Mouse (Mus musculus) forebrain, embryonic 12.5 days (tissue): ENCODE data around the gene Hpdl. TPM values are rescaled to one million over a fixed set of nuclear protein-coding genes. Genes with fewer than 3 reads are reported as not detected.
"Not testable (repeated sequence)": the region's sequence is repeated elsewhere in the genome, so short reads cannot be mapped to it uniquely, and the experiment has no call there.

Experiments used
- ATAC-seq: fragments of 200-750 bp; cut with Nextera tagmentation; 2 replicates; pipeline ENCODE4 v1.8.0; 2017; ENCODE audit warnings: moderate TSS enrichment; ENCODE audit not compliant: low FRiP score
- H3K27ac ChIP-seq: fragments of 300-500 bp; sonication (generic); 2 replicates; pipeline ENCODE4 v1.5.1; 2016; ENCODE audit warnings: mild to moderate bottlenecking
- H3K27me3 ChIP-seq: fragments of 300-500 bp; sonication (generic); 2 replicates; pipeline ENCODE4 v1.6.1; 2016; ENCODE audit warnings: mild to moderate bottlenecking
- H3K36me3 ChIP-seq: fragments of 300-500 bp; sonication (generic); replicated peaks from 2 replicates; pipeline ENCODE4 v1.6.1; 2016; ENCODE audit warnings: mild to moderate bottlenecking
- H3K4me1 ChIP-seq: fragments of 300-500 bp; sonication (generic); 2 replicates; pipeline ENCODE4 v1.6.1; 2016
- H3K4me2 ChIP-seq: fragments of 300-500 bp; sonication (generic); 2 replicates; pipeline ENCODE4 v1.6.1; 2016; ENCODE audit warnings: mild to moderate bottlenecking, moderate library complexity
- H3K4me3 ChIP-seq: fragments of 300-500 bp; sonication (generic); replicated peaks from 2 replicates; pipeline ENCODE4 v1.5.1; 2016; ENCODE audit warnings: mild to moderate bottlenecking
- H3K9ac ChIP-seq: fragments of 300-500 bp; sonication (generic); 2 replicates; pipeline ENCODE4 v1.6.1; 2016; ENCODE audit warnings: mild to moderate bottlenecking
- H3K9me3 ChIP-seq: fragments of 300-500 bp; sonication (generic); 2 replicates; pipeline ENCODE4 v1.6.1; 2016
- WGBS: fragments of 180-500 bp; shearing (Covaris S2); methylation state at CpG from one replicate; pipeline ENCODE4 v1.1.7; 2016; 5-methylcytosine and 5-hydroxymethylcytosine counted together
- polyA plus RNA-seq: library from polyadenylated mRNA; unstranded; fragments of >200 nt; fragmentation: Nextera tagmentation; extraction: Ambion mirVana; gene quantifications from 2 replicates; pipeline ENCODE4 v1.2.1, GENCODE M21; 2016

Gene Hpdl
- polyA plus RNA-seq = 0.96 and 1.6 TPM in 2 replicates

- 12% methylated on average over 9 of the region's 9 CpGs for WGBS
Measured at GRCm38 (mm10) chr4:116821694-116822016, at the start of gene Hpdl. Gene Hpdl (minus strand): TSS chr4:116821707.

GRCm38 (mm10) chr4:116869898-116870297 lies 48.4 kb upstream of the Hpdl start:
- Histone ChIP-seq H3K27ac (no peak overlapping the region), H3K27me3 (peaks cover 5% of the 10 kb centered on the region; the same call in 1 of the 2 replicates), H3K4me1 (no peaks in the 10 kb centered on the region), H3K4me3 (no peak overlapping the region), H3K9ac (no peak overlapping the region), H3K36me3 (no peaks in the 10 kb centered on the region), H3K4me2 (no peak overlapping the region), H3K9me3 (no peaks in the 10 kb centered on the region)
- ATAC-seq = no peak
- 84% methylated on average over 3 of the region's 3 CpGs for WGBS

More at GRCm38 (mm10) chr4:116821694-116822016, at the start of gene Hpdl:
- Histone ChIP-seq H3K4me1 (peaks cover 31% of the 10 kb centered on the region), H3K9me3 (no peaks in the 10 kb centered on the region), H3K27me3 (peaks cover 38% of the 10 kb centered on the region), H3K9ac (peak within 1 kb of the TSS; percentile 61), H3K4me2 (peak within 1 kb of the TSS; percentile 94), H3K27ac (no peak within 1 kb of the TSS), H3K4me3 (peak within 1 kb of the TSS; percentile 47), H3K36me3 (peaks cover 14% of the 10 kb centered on the region)
- ATAC-seq = peak; percentile 28; the same call in 1 of the 2 replicates

DNA sequence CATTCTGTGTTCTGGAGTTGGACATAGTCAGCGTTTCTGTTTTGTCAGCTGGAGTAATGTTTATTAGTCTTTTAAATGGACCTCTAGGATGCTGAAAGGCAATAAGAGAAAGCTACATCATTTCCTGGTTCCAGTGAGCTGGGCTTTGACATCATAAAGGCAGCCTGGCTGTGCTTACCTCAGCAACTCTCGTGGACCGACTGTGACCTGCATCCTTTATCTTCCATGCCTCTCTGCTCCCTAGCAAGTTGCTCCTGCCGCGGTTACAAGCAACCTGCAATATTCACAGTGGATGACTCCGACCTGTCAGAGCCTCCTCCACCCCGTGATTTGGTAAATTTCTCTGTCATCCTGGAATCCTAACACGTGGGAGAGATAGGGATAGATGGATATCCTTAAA lies 40.5 kb upstream of the Hpdl start:
- no peak for ATAC-seq
- Histone ChIP-seq H3K36me3 (no peaks in the 10 kb centered on the region), H3K4me3 (no peak overlapping the region), H3K27ac (no peak overlapping the region), H3K4me1 (no peaks in the 10 kb centered on the region), H3K9me3 (no peaks in the 10 kb centered on the region), H3K4me2 (no peak overlapping the region), H3K9ac (0 out of 2 replicates have a peak overlapping the region, but pooled peaks have one; percentile 2), H3K27me3 (no peaks in the 10 kb centered on the region)
- WGBS = 78% methylated on average over 8 of the region's 8 CpGs

- Histone ChIP-seq H3K36me3 (no peaks in the 10 kb centered on the region), H3K4me3 (no peak overlapping the region), H3K27me3 (no peaks in the 10 kb centered on the region), H3K9me3 (no peaks in the 10 kb centered on the region), H3K9ac (no peak overlapping the region), H3K4me1 (peaks cover under 1% of the 10 kb centered on the region), H3K27ac (no peak overlapping the region), H3K4me2 (no peak overlapping the region)
- 80% methylated on average over 5 of the region's 5 CpGs for WGBS
- ATAC-seq = no peak
Measured at GRCm38 (mm10) chr4:116859711-116860110, 38.2 kb upstream of the Hpdl start.

- H3K4me3 ChIP-seq = no peak overlapping the region
- 49% methylated on average over 10 of the region's 10 CpGs for WGBS
- no peak overlapping the region for H3K27ac ChIP-seq
- ATAC-seq = no peak
- H3K27me3 ChIP-seq = no peaks in the 10 kb centered on the region; the same call in 1 of the 2 replicates
- H3K9me3 ChIP-seq = no peaks in the 10 kb centered on the region
- H3K36me3 ChIP-seq = no peaks in the 10 kb centered on the region
- peaks cover 11% of the 10 kb centered on the region for H3K4me1 ChIP-seq
- H3K4me2 ChIP-seq = no peak overlapping the region
- H3K9ac ChIP-seq = no peak overlapping the region
Measured at GRCm38 (mm10) chr4:116857203-116857602, 35.7 kb upstream of the Hpdl start.

GRCm38 (mm10) chr4:116854286-116854685 lies 32.8 kb upstream of the Hpdl start:
- Histone ChIP-seq H3K4me2 (no peak overlapping the region), H3K4me1 (peaks cover 11% of the 10 kb centered on the region), H3K9me3 (no peaks in the 10 kb centered on the region), H3K36me3 (no peaks in the 10 kb centered on the region), H3K27me3 (no peaks in the 10 kb centered on the region; the same call in 1 of the 2 replicates), H3K9ac (no peak overlapping the region), H3K4me3 (no peak overlapping the region), H3K27ac (peak overlapping the region; percentile 21; the same call in 1 of the 2 replicates)
- WGBS = 20% methylated on average over 2 of the region's 2 CpGs
- 0 out of 2 replicates have a peak, but pooled peaks have one; percentile 55 for ATAC-seq

GRCm38 (mm10) chr4:116849901-116850300 lies 28.4 kb upstream of the Hpdl start:
- no peak overlapping the region for H3K9ac ChIP-seq
- H3K4me2 ChIP-seq = no peak overlapping the region
- ATAC-seq = no peak
- no peak overlapping the region for H3K4me3 ChIP-seq
- H3K27me3 ChIP-seq = no peaks in the 10 kb centered on the region; the same call in 1 of the 2 replicates
- WGBS = 60% methylated on average over 3 of the region's 3 CpGs
- H3K4me1 ChIP-seq = peaks cover 11% of the 10 kb centered on the region
- H3K27ac ChIP-seq = no peak overlapping the region
- H3K36me3 ChIP-seq = no peaks in the 10 kb centered on the region
- H3K9me3 ChIP-seq = no peaks in the 10 kb centered on the region

DNA sequence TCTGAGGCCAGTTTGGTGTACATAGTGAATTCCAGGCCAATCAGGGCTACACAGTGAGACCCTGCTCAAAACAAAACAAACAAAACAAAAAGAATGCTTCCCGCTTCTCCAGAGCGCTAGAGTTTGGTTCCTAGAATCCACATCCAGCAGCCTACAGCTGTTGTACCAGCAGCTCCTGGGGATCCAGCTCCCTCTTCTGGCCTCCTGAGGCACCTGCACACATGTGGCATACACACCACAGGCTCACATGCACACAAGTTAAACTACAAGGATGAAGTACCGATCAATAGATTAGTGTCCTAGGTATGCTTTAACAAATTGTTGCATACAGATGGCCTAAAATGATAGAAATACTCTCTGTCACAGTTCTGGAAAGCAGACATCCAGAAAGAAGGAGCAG lies 22.8 kb upstream of the Hpdl start:
- ATAC-seq = no peak
- no peaks in the 10 kb centered on the region for H3K36me3 ChIP-seq
- no peak overlapping the region for H3K9ac ChIP-seq
- H3K27ac ChIP-seq = no peak overlapping the region
- H3K27me3 ChIP-seq = peaks cover 7% of the 10 kb centered on the region
- 99% methylated on average over 3 of the region's 3 CpGs for WGBS
- no peak overlapping the region for H3K4me2 ChIP-seq
- no peak overlapping the region for H3K4me3 ChIP-seq
- H3K4me1 ChIP-seq = no peaks in the 10 kb centered on the region
- no peaks in the 10 kb centered on the region for H3K9me3 ChIP-seq

- Histone ChIP-seq H3K9me3 (no peaks in the 10 kb centered on the region), H3K4me2 (no peak overlapping the region)
Measured at GRCm38 (mm10) chr4:116840841-116841240, 19.3 kb upstream of the Hpdl start.

GRCm38 (mm10) chr4:116840096-116840495 lies 18.6 kb upstream of the Hpdl start:
- not testable (repeated sequence) for H3K4me1 ChIP-seq, ATAC-seq, H3K9ac ChIP-seq, H3K4me3 ChIP-seq, H3K36me3 ChIP-seq, H3K9me3 ChIP-seq, H3K4me2 ChIP-seq, H3K27ac ChIP-seq
- peaks cover 11% of the 10 kb centered on the region for H3K27me3 ChIP-seq
- 45% methylated on average over 23 of the region's 29 CpGs for WGBS

More at GRCm38 (mm10) chr4:116840841-116841240, 19.3 kb upstream of the Hpdl start:
- Histone ChIP-seq H3K4me1 (no peaks in the 10 kb centered on the region), H3K27me3 (peaks cover 11% of the 10 kb centered on the region), H3K36me3 (no peaks in the 10 kb centered on the region), H3K9ac (no peak overlapping the region), H3K27ac (no peak overlapping the region), H3K4me3 (no peak overlapping the region)
- ATAC-seq = no peak
- 88% methylated on average over 6 of the region's 6 CpGs for WGBS

DNA sequence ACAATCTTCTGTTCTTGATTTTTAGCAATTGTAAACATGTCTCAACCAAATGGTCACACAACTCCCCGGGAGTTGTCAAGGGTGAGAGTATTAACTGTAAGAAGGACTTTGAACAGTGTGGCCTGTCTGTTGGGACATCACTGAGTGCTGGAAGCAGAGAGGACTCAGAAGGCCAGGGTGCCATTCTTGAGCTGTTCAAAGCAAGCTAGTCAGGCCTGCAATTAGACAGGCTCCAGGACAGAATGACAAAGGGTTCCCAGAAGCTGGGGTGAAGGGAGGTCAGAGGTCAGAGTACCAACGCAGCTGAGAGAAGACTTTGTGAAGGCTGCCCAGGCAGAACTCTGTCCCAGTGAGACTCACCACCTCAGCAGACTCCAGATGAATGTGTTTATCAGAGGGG lies 17.5 kb upstream of the Hpdl start:
- Histone ChIP-seq H3K27ac (no peak overlapping the region), H3K4me1 (no peaks in the 10 kb centered on the region), H3K4me3 (no peak overlapping the region), H3K9ac (no peak overlapping the region), H3K36me3 (no peaks in the 10 kb centered on the region), H3K4me2 (no peak overlapping the region), H3K9me3 (no peaks in the 10 kb centered on the region), H3K27me3 (peaks cover 11% of the 10 kb centered on the region)
- ATAC-seq = no peak
- WGBS = 14% methylated on average over 2 of the region's 2 CpGs

GRCm38 (mm10) chr4:116830070-116830368 lies 8.5 kb upstream of the Hpdl start:
- peak; percentile 77 for ATAC-seq
- 0 out of 2 replicates have a peak overlapping the region, but pooled peaks have one; percentile 1 for H3K4me2 ChIP-seq
- 7% methylated on average over 6 of the region's 6 CpGs for WGBS

DNA sequence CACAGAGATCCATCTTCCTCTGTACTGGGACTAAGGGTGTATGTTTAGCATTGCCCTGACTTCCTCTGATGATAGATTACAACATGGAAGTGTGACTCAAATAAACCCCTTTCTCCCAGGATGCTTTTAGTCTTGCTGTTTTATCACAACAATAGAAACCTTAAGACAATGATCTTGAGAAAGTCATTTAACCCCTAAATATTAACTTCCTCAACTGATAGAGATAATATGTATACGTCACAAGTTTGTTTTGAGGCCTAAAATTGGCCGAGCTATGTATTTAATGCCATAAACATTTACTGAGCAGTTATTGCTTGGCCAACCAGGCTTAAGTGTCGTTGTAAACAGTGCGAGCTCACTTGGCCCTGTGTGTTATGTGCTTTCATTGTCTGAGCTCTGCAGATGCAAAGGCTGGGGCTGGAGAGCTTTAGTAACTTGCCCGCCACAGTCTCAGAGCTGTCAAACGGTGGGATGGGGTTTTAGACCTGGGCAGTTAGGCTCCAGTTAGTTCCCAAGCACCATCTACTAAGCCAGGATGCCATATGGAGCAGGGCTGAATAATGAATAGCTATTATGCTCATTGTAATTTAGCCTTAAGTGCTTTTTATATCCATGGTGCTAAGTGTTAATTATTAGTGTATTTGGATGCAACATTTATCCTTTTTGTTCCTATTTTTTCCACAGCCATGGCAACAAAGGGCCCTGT lies 8.0 kb upstream of the Hpdl start:
- H3K9me3 ChIP-seq = no peaks in the 10 kb centered on the region
- H3K4me3 ChIP-seq = no peak overlapping the region
- no peak overlapping the region for H3K9ac ChIP-seq
- no peaks in the 10 kb centered on the region for H3K36me3 ChIP-seq
- WGBS = 27% methylated on average over 6 of the region's 6 CpGs
- 0 out of 2 replicates have a peak overlapping the region, but pooled peaks have one; percentile 1 for H3K4me2 ChIP-seq
- H3K4me1 ChIP-seq = peaks cover 25% of the 10 kb centered on the region
- ATAC-seq = peak; percentile 60
- peak overlapping the region; percentile 79 for H3K27ac ChIP-seq
- peaks cover 3% of the 10 kb centered on the region; the same call in 1 of the 2 replicates for H3K27me3 ChIP-seq

More at GRCm38 (mm10) chr4:116830070-116830368, 8.5 kb upstream of the Hpdl start:
- Histone ChIP-seq H3K27me3 (peaks cover 3% of the 10 kb centered on the region; the same call in 1 of the 2 replicates), H3K9ac (no peak overlapping the region), H3K4me3 (no peak overlapping the region), H3K4me1 (peaks cover 20% of the 10 kb centered on the region), H3K36me3 (no peaks in the 10 kb centered on the region), H3K27ac (peak overlapping the region; percentile 79), H3K9me3 (no peaks in the 10 kb centered on the region)
